In the genomic region with DNA sequence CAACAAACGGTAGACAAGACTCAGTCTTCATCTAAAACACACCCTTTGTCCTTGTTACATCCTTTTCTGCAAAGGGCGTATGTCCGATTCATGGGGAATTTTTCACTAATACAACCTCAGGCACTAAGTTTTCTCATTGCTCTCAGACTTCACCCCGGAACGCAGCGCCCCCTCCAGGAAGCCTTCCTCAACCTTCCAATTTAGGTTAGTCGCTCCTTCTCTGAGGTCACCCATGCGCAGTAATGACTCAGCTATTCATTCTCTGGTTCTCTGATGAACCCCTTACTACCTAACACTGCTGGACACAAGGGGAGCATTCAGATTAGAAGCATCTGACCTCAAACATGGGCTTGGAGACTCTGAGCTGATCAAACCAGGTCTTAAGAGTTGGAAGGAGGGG, we compare ENCODE assay signal across 20 mouse cellular contexts. TPM values are rescaled to one million over a fixed set of nuclear protein-coding genes. Genes with fewer than 3 reads are reported as not detected.
DNase-seq lines count a peak whose midpoint lies in the region; ATAC-seq and TF ChIP-seq lines count a peak whose summit lies in the region.
"Had no signal": no experiment of that assay in that cellular context is flagged by ENCODE, and none has a peak within 500 bp of the region (broad histone marks: within the 10 kb centered on the region; RNA-seq: fewer than 3 reads in every experiment).

No protein-coding gene starts in this region.

- no peak overlapping the region for H3K9ac ChIP-seq in ES-E14 (ENCODE audit: insufficient read depth, low read depth, low read length, poor library complexity, severe bottlenecking)
- no peak overlapping the region for H3K9ac ChIP-seq in heart, embryonic 11.5 days (ENCODE audit: low read depth, low read length)
- H3K9ac ChIP-seq: embryonic facial prominence, embryonic 15.5 days; forebrain, embryonic 12.5 days; heart, embryonic 13.5 days; hindbrain, embryonic 12.5 days; liver, embryonic 12.5 days had no signal

- ATAC-seq in heart, embryonic 11.5 days (replicated peaks; ENCODE audit: insufficient number of reproducible peaks, low FRiP score, low TSS enrichment): no peak
- ATAC-seq: liver, embryonic 12.5 days; midbrain, embryonic 16.5 days had no signal

- H3K4me1 ChIP-seq in ES-E14 (ENCODE audit: control insufficient read depth in 2 of 2, insufficient read depth in 2 of 2, low read length in 2 of 2, poor library complexity in 1 of 2): peaks cover 9 to 17% of the 10 kb centered on the region in 2 experiments
- no peaks in the 10 kb centered on the region for H3K4me1 ChIP-seq in lung, adult 2 months (ENCODE audit: control insufficient read depth, insufficient read depth, low read length)
- no peaks in the 10 kb centered on the region; the same call in 1 of the 2 replicates for H3K4me1 ChIP-seq in heart, embryonic 11.5 days (ENCODE audit: control insufficient read depth, insufficient read depth, low read length)
- H3K4me1 ChIP-seq: liver, embryonic 12.5 days had no signal

- no peak overlapping the region for H3K4me2 ChIP-seq in heart, embryonic 11.5 days
- H3K4me2 ChIP-seq: embryonic facial prominence, embryonic 15.5 days; forebrain, embryonic 12.5 days; hindbrain, embryonic 12.5 days; liver, embryonic 12.5 days had no signal

- H3K36me3 ChIP-seq in ES-E14 (ENCODE audit: control insufficient read depth, insufficient read depth, low read length, poor library complexity, severe bottlenecking): no peaks in the 10 kb centered on the region
- no peaks in the 10 kb centered on the region for H3K36me3 ChIP-seq in heart, embryonic 11.5 days (ENCODE audit: control insufficient read depth, insufficient read depth, low read length)
- H3K36me3 ChIP-seq: embryonic facial prominence, embryonic 15.5 days; forebrain, embryonic 12.5 days; heart, embryonic 13.5 days; hindbrain, embryonic 12.5 days; liver, embryonic 12.5 days had no signal

- in situ Hi-C loops in ES-E14 (cut with MboI; ENCODE audit: low sequenced_read_pairs in 2 of 2, unreplicated experiment in 2 of 2): no loop called here

- TF ChIP-seq POLR2A in lung, adult 2 months (IDR thresholded peaks at IDR 0.05; ENCODE audit: borderline replicate concordance, extremely low read depth, low read depth, low read length): no peak

- 12% methylated on average over 8 of the region's 8 CpGs for WGBS in lung, adult 2 months
- 17% methylated on average over 8 of the region's 8 CpGs for WGBS in heart, embryonic 11.5 days (ENCODE audit: insufficient replicate concordance)

- no peak overlapping the region for H3K27ac ChIP-seq in layer of hippocampus, adult 2 months
- no peak overlapping the region for H3K27ac ChIP-seq in ES-E14 (ENCODE audit: insufficient read depth, low read depth, low read length, poor library complexity, severe bottlenecking)
- no peak overlapping the region for H3K27ac ChIP-seq in heart, embryonic 11.5 days (ENCODE audit: low read depth, low read length)
- H3K27ac ChIP-seq: embryonic facial prominence, embryonic 15.5 days; forebrain, embryonic 12.5 days; heart, embryonic 13.5 days; hindbrain, embryonic 12.5 days; liver, embryonic 12.5 days; macrophage had no signal

- no peaks in the 10 kb centered on the region for H3K9me3 ChIP-seq in ES-E14 (ENCODE audit: control insufficient read depth, insufficient read depth, low read depth, low read length)
- no peaks in the 10 kb centered on the region for H3K9me3 ChIP-seq in heart, embryonic 11.5 days (replicated peaks; ENCODE audit: control insufficient read depth, low read length)
- H3K9me3 ChIP-seq: embryonic facial prominence, embryonic 15.5 days; forebrain, embryonic 12.5 days; heart, embryonic 13.5 days; hindbrain, embryonic 12.5 days; liver, embryonic 12.5 days had no signal

- peaks cover 55% of the 10 kb centered on the region for H3K27me3 ChIP-seq in heart, embryonic 11.5 days (ENCODE audit: control insufficient read depth, insufficient read depth, low read length)

- no peak for DNase-seq in layer of hippocampus, adult 2 months (ENCODE audit: low spot score in 2 of 2)
- no peak for DNase-seq in layer of hippocampus, adult 8-10 months (ENCODE audit: low spot score in 2 of 2)
- peak; percentile 88 for DNase-seq in ES-E14 (ENCODE audit: low read depth, low spot score)
- DNase-seq in embryo, embryonic 10 days (ENCODE audit: low spot score): peak; percentile 48
- peak; percentile 32 for DNase-seq in mesoderm, embryonic 11.5 days (ENCODE audit: low read depth, low spot score)
- DNase-seq in lung, adult 2 months: no peak
- DNase-seq: adrenal gland, postnatal 10 days; cerebellum, adult 9-11 months; gastrocnemius, postnatal 14 days; kidney, adult 11 months; right cerebral cortex, adult 18-20 months; thymus, adult 2 months had no signal

- H3K4me3 ChIP-seq in layer of hippocampus, adult 2 months: no peak overlapping the region
- peak overlapping the region; percentile 43; a peak in 3 of 4 replicates for H3K4me3 ChIP-seq in ES-E14 (ENCODE audit: insufficient read depth in 1 of 2, low read depth in 1 of 2, low read length in 2 of 2, poor library complexity in 1 of 2, severe bottlenecking in 1 of 2)
- no peak overlapping the region for H3K4me3 ChIP-seq in lung, adult 2 months (replicated peaks; ENCODE audit: extremely low read depth, low read depth, low read length)
- H3K4me3 ChIP-seq in heart, embryonic 11.5 days (ENCODE audit: low read depth, low read length): no peak overlapping the region
- H3K4me3 ChIP-seq: embryonic facial prominence, embryonic 15.5 days; forebrain, embryonic 12.5 days; hindbrain, embryonic 12.5 days; liver, embryonic 12.5 days had no signal

- TF ChIP-seq CTCF in layer of hippocampus, adult 2 months (conservative IDR thresholded peaks at IDR 0.05): peak; percentile 18; the same call in 1 of the 2 replicates
- no peak for TF ChIP-seq CTCF in lung, adult 2 months (IDR thresholded peaks at IDR 0.05; ENCODE audit: insufficient read depth, low read length)

TF ChIP-seq in ES-E14, 5 proteins besides CTCF, POLR2A, EP300 and RAD21:
- TF ChIP-seq MAFK (IDR thresholded peaks at IDR 0.05; ENCODE audit: insufficient read depth, low read depth, low read length) (peak; percentile 94), HCFC1 (IDR thresholded peaks at IDR 0.05; ENCODE audit: borderline replicate concordance, insufficient read depth, low read length) (no peak), ZC3H11A (IDR thresholded peaks at IDR 0.05; ENCODE audit: borderline replicate concordance, low read depth, low read length) (0 out of 2 replicates have a peak, but pooled peaks have one; percentile 14)

RNA-seq across cellular contexts. Expression of a gene that starts 7.6 kb away (rescaled TPM):
- total RNA-seq in layer of hippocampus, adult 2 months (2021): not detected
- total RNA-seq in layer of hippocampus, adult 8-10 months (2022): not detected
- total RNA-seq in ES-E14 (2012; rRNA removed): 26.1 and 34.7 TPM in 2 replicates
- polyA plus RNA-seq in lung, adult 2 months (2012; rRNA removed): 0.28 and 0.62 TPM in 2 replicates
- polyA plus RNA-seq in heart, embryonic 11.5 days (2014; fragmentation: Nextera tagmentation; extraction: Ambion mirVana): 0.13 and 0.17 TPM in 2 replicates
- polyA plus RNA-seq: heart, embryonic 13.5 days; macrophage had no signal

RNA-seq across cellular contexts. Expression of a gene that starts 51.8 kb away (rescaled TPM):
- total RNA-seq in layer of hippocampus, adult 2 months (2021): 10 to 100 TPM; 12.5 TPM
- 10 to 100 TPM in 3 of 4 experiments, 1 to 10 TPM in 1; 8.8 to 12.8 (median 12.1) TPM for total RNA-seq in layer of hippocampus, adult 8-10 months (2022)
- total RNA-seq in ES-E14 (2012; rRNA removed): 31.5 and 45.9 TPM in 2 replicates
- 1.7 and 4.6 TPM in 2 replicates for polyA plus RNA-seq in lung, adult 2 months (2012; rRNA removed)
- 12.9 and 13.7 TPM in 2 replicates for polyA plus RNA-seq in heart, embryonic 11.5 days (2014; fragmentation: Nextera tagmentation; extraction: Ambion mirVana)

Comparison
In these comparisons a context has a peak if more than half of its experiments do, and no peak if none do; other contexts are left out.
1. DNase-seq: peak in ES-E14 (single experiment), embryo, embryonic 10 days (single experiment) and mesoderm, embryonic 11.5 days (single experiment); none in layer of hippocampus, adult 2 months (0 of 2), layer of hippocampus, adult 8-10 months (0 of 2) and lung, adult 2 months (single experiment).
2. H3K4me3 ChIP-seq: peak in ES-E14 (2 of 2); none in layer of hippocampus, adult 2 months (single experiment), lung, adult 2 months (single experiment) and heart, embryonic 11.5 days (single experiment).
3. RNA of a gene that starts 7.6 kb away (total RNA-seq): 26.1 to 34.7 TPM in ES-E14; not detected in layer of hippocampus, adult 2 months and not detected in layer of hippocampus, adult 8-10 months; every median in the first group is over 10 times any median in the second.